Mouse (Mus musculus) spleen, adult 18-20 months (tissue): Measurements from ENCODE around the gene Slc45a2.

ENCODE experiments used
- DNase-seq, 2 experiments: peaks; one replicate each; pipeline ENCODE4 v3.0.0; 2022; ENCODE audit warnings: mixed read lengths in 2 of 2

The Slc45a2 gene

DNA sequence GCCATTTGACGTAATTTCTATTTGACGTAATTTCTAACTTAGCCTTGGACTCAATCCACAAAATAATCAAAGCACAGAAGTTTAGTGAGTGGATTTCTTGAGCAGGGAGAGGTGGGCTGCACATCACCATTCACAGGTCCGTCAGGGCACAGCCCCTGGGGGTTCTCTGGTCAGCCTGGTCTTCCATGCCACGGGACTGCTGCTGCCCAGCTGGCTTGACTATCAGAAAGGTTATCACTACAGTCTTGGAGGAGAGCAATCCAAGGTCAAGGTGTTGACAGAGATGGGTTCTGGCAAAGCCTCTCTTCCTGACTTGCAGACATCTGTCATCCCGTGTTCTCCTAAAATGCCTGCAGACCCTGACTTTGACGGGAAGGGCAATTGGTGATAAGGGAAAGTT is 4.1 kb downstream of the Slc45a2 start:
- DNase-seq = no peak

- no peak for DNase-seq
Observed at GRCm38 (mm10) chr15:11008756-11009155, 8.2 kb downstream of the Slc45a2 start.

DNA sequence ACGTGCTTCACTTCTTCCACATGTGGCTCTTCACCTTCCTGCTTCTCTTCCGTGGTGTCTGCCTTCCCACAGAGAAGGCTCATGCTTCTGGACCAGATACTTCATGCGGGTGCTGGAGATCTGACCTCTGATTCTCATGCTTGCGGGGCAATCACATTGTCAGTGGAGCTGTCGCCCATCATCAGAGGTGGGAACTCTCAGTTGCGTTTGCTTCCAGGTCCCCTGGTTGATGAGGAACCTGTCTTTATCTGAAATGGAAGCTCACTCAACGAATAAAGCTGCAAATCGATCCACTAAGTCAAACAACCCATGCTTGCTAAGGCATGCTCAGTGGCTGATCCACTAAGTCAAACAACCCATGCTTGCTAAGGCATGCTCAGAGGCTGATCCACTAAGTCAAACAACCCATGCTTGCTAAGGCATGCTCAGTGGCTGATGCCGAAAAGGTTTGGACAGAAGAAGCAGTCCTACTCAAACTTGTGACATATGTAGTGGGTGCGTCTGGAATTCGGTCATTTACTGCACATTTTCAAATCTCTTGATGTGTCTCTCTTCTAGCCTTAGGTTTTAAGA is 10.5 kb downstream of the Slc45a2 start:
- no peak for DNase-seq

GRCm38 (mm10) chr15:11014931-11015330 is 14.4 kb downstream of the Slc45a2 start:
- no peak for DNase-seq

DNA sequence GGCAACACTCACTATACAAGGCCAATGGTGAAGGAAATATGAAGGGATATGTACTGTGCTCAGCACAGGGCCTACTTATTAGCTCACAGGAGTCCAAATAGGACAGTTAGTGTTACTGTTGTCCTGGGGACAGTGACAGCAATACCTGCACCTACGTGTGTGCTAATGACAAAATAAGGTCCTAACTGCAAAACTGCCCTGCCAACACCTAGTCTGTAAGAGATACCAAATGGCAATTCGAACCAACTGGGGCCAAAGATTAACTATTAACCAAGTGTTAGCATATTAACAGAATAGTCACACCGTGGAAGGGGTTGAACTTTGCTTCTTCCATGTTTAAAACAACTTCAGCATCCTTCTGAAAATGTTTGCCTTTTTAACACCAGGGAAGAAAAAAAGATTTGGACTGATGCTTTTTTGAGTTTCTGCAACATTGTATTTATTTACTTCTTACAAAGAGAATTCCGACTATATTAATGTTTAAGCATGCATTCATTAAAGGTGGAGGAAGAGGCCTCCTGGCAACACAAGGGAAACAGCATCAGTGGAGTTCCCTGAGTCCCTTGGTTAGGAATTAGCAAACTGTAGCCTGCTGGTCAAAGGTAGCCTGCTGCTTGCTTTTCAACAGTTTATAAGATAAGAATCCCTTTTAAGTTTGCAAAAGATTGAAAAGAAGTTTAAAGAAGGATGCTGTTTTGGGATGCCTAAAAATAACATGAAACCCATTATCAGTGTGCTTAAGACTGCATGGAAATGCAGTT is 26.5 kb downstream of the Slc45a2 start:
- no peak for DNase-seq

DNA sequence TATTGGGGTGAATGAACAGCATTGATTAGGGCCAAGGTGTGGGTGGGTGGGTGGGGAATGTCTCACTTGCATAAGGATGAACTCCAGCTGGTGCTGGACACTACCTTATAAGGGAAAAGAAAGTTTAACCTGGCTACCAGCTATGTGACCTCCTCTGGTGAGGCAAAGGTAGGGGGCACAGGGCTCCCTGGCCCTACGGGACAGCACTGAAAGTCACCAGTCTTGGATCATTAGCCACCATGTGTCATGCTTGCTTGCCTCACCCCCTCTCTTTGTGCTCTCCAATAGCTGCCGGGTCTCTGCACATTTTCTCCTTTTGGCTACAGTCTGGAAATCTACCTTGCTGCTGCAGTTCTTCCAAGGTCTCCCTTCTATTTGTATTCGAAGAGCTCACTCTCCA is 29.7 kb downstream of the Slc45a2 start:
- DNase-seq = no peak

DNA sequence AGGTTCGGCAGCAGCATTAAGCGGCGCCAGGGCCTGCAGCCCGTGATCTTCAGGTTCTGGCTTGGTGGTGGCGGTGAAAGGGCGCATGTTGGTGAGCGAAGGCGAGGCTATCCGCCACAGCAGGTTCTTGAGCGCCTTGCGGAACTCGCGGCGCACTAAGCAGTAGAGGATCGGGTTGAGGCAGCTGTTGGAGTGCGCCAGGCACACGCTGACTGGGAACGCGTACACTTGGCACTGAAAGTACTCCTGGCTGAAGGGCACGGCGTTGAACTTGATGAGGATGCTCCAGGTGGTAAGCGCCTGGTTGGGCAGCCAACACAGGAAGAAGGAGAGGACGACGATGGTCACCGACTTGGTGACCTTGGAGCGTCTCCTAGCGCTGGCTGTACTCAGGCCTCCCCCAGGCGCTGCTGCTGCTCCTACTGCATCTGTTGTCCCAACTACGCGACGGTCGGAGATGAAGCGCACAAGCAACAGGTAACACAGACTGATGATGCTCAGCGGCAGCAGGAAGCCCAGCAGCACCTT is 35.5 kb downstream of the Slc45a2 start:
- DNase-seq = no peak

DNA sequence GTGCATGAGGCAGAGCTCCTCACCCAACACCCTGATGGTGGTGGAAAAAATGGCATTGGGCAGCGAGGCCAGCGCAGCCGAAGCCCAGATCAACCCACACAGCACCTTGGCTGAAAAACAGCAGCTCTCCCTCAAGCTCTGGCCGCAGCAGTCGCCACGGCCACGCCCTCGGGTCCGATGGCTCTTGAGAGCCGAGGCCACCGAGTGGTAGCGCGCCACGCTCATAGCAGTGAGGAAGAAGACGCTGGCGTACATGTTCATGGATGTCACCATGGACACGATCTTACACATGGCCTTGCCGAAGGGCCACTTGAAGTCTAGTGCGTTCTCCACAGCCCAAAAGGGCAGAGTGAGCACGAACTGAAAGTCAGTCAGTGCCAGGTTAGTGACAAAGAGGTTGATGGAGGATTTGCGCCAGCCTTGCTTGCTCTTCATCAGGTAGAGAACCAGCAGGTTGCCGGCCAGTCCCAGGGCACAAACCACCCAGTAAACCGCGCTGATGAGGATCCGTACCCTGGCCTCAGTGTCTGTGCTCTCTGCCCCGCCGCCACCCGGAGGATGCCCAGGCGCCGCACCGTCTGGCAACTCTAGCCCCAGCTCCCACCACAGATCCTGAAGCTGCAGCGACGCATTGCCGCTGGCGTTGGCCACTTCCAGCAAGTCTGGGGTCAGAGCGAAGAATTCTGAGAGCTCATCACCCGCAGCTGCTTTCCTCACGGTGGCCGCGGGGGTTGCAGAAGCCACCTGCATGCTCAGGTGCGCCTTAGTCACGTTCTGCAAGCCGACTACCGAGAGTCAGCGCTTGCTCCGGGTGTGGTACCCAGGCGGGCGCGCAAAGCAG is 36.2 kb downstream of the Slc45a2 start:
- no peak for DNase-seq

- no peak for DNase-seq
Observed at GRCm38 (mm10) chr15:11037376-11037695, 36.8 kb downstream of the Slc45a2 start.

DNA sequence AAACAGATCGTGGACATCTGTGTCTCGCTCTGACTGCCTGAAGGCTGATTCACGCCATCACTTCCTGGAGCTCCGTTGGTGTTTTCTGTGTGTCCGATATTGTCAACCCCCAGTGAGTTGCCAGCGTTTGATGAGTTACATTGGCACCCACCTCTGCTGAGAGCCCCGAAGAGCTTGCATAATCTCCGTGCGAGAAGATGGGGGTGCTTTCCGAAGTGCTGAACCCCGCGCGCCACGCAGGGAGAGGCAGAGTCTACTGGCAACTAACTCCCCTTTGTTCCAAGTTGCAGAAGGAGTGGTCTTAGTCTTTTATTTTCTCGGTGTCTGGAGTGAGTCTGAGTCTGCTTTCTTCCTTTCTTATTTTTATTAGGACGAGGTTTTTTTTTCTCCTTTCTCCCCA is 37.2 kb downstream of the Slc45a2 start, which contains the start of gene Rxfp3:
TSS of gene Rxfp3 (minus strand) at position 281 of the 400 bp plus-strand sequence.
- DNase-seq = no peak

DNA sequence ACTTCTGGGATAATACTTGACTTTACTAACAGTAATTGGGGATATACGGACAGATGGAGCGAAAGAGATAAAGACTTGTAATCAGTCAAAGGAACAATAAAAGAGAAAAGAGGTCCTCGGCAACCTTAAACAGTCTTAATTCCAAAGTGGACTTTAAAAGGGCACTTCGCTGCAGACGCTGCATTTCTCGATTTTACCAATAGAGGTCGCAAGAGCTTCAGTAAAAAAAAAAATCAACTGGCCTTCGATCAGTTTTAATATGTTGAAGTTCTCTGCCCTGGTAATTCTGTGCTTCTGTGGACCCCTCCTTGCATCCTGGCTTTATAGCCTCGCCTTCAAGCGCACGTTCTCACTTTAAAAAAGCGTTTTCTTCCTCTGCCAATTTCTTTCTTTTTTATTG is 38.0 kb downstream of the Slc45a2 start:
- peak in 1 of 2 experiments; percentile 13 for DNase-seq

DNA sequence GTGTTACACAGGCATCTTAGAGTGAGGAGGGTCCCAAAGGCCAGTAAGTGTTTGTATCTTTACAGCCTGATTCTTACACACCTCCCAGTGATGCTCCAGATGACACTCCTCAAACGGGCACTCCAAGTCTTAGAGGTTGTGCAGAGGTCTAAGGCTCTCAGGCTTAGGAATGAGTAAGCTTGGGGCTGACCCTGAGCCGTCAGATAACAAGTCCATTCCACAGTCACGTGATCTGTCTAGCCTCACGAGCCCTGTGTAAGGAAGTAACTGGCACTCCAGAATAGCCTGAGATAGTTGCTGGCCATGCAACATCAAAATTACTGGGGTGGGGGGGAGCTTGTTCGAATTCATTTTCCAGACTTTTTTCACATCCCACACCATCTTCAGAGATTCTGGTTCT is 39.5 kb downstream of the Slc45a2 start:
- no peak for DNase-seq

DNA sequence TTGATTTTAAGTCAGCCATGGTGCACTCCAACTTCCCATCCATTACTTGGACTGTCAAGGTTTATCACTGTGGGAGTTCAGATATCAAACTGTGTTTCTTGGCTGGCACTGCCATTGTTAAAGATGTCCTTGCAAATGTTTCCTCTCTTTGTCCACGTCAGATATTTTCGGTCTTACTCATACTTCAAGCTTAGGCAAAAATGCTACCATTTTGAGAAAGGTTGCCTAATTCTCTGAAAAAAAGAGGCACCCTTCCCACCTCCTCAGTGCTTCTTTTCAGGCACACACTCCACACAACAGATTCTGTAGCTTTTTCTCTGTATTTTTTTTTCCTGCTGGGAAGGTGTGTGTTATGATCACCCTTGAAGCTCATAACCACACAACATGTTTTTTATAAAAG is 40.7 kb downstream of the Slc45a2 start:
- DNase-seq = no peak

DNA sequence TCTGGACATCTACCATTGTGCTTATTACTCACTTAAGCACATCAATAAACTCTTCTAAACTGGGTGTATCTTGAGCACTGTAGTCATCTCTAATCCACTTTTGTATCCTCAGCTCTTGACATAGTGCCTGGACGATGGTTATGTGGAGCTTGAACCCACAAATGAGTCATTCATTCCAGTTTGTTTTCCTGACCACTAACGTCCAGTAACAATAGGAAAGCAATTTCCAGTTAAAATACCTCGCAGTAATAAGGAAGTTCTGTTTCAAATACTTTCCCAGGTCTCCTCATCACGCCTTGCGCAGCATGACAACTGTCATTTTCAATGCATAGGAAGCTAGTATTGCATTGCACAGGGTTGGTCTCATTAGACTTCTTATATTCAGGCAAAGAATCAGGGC is 42.3 kb downstream of the Slc45a2 start:
- no peak for DNase-seq

GRCm38 (mm10) chr15:11053678-11054439 is 53.3 kb downstream of the Slc45a2 start:
- no peak for DNase-seq

- DNase-seq = no peak
Observed at GRCm38 (mm10) chr15:11054440-11055080, 54.0 kb downstream of the Slc45a2 start.

DNA sequence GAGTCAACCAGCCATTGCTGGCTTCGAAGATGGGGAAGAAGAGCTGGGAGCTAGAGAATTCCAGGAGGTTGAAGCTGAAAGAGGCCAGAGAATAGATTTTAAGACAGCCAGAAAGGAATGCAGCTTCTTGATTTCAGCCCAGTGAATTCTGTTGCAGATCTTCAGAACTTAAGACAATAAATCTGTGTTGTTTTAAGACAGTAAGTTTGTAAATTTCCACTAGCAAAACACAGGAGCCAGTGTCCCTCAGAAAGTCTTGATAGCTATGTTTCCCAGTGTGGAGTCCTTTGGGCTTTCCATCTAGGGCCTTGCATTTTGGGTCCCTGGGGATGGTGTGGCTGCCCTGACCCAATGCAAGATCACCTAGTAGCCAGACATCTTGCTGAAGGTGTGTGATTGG is 62.4 kb downstream of the Slc45a2 start:
- no peak for DNase-seq

DNA sequence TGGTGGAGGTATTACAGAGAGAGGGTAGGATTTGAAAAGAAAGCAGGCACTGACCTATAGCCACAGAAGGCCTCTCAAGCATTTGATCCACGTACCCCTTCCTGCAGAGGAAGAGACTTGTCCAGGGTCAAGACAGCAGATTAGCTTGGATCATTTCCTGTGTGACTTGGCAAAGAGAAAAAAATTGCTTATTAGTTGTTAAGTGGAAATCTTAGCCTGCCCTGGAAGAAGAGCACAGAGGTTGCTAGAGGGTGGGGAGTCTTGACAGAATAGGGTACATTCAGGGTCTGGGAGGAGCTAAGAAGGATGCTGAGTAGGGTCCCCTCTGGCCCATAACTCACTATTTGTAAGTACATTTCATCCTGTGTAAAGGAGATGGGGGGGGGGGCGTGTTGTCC is 63.6 kb downstream of the Slc45a2 start:
- DNase-seq = no peak

DNA sequence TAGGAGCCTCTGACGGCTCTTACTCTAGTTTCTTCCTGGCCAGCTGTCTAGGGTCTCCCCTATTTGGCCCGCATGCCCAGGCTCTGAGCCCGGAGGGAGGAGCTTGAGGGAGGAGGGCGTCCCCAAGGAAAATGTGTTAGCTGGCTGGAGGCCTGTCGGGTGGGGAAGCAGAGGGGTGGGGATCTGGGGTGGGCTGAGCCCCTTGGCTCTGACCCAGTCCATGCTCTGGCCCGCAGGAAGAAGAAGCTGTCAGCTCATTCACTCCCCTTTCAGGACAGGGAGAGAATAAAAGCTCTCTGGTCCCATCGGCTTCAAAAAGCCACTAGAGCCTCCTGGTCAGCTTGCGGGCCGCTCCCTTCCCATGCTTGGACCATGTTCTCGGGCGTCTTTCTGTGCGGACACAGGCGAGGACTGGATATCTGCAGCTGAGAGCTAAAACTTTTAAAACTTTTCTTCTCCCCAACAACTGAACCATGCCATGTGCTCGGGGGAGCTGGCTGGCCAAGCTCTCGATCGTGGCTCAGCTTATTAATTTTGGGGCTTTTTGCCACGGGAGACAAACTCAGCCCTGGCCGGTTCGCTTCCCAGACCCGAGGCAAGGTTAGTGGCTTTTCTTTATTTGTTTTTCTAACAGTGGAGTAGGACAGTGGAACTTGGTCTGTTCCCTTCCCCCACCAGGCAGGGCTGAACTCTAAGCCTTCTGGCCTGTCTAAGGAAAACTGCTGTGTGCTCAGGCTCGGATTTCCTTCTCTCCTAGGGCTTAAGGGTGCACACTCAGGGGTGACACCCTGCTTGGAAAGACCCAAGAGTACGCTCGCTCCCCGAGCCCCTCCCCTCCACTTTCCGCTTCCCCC is 64.3 kb downstream of the Slc45a2 start, which contains the start of gene Adamts12:
TSS of gene Adamts12 (plus strand) at position 233 of the 854 bp plus-strand sequence.
- DNase-seq = peak in 1 of 2 experiments; percentile 7

- DNase-seq = no peak
Observed at GRCm38 (mm10) chr15:11065528-11066171, 65.1 kb downstream of the Slc45a2 start.

DNA sequence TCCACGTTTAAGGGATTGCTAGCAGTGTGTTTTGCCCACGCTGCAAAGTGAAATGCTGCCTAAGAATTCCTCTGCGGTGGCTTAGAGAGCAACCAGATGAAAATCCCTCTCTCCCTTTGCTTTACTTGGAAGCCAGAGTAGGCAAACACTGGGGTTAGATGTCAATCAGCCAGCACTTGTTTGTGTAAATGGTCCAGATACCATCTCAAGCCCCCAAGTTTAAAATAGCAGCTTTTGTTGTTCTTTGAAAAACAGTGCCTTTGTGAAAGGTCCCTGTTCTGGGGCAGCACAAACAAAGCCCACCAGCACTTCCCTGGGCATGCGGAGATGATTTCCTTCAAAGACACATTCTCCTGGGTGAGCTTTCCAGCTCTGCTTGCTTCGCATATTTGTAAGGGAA is 65.8 kb downstream of the Slc45a2 start:
- DNase-seq = no peak
